Mouse (Mus musculus): ENCODE measurements at regions not wholly inside any gene's neighbourhood (a gene's known extent, or its start where the extent isn't known, plus 50 kb on each side); places are given as distances from the start of the nearest gene placed in this dataset.

GRCm38 (mm10) chr19:52878812-52879502 is 161.1 kb downstream of the Xpnpep1 start:
- no peaks in the 10 kb centered on the region for H3K9me3 ChIP-seq (ENCODE audit: control insufficient read depth, low read length)
- DNase-seq (no peak), ATAC-seq (ENCODE audit: low FRiP score, low TSS enrichment) (no peak)
- no peak overlapping the region for H3K4me3 ChIP-seq (replicated peaks; ENCODE audit: low read depth, low read length)
- H3K36me3 ChIP-seq (ENCODE audit: control insufficient read depth, insufficient read depth, low read length): no peaks in the 10 kb centered on the region
- no peaks in the 10 kb centered on the region for H3K4me1 ChIP-seq (ENCODE audit: control insufficient read depth, insufficient read depth, low read length)
- no peak overlapping the region for H3K4me2 ChIP-seq (ENCODE audit: low read length)
- WGBS: 90% methylated on average over 6 of the region's 6 CpGs
- H3K27me3 ChIP-seq (ENCODE audit: control insufficient read depth, insufficient read depth, low read length): no peaks in the 10 kb centered on the region
- no peak overlapping the region for H3K9ac ChIP-seq (replicated peaks; ENCODE audit: low read length)
- H3K27ac ChIP-seq (replicated peaks; ENCODE audit: low read depth, low read length): no peak overlapping the region

- no peak for DNase-seq
- ATAC-seq (ENCODE audit: low FRiP score, low TSS enrichment): no peak
- Histone ChIP-seq H3K36me3 (ENCODE audit: control insufficient read depth, insufficient read depth, low read length) (no peaks in the 10 kb centered on the region), H3K27me3 (ENCODE audit: control insufficient read depth, insufficient read depth, low read length) (no peaks in the 10 kb centered on the region), H3K4me3 (replicated peaks; ENCODE audit: low read depth, low read length) (no peak overlapping the region), H3K9ac (replicated peaks; ENCODE audit: low read length) (no peak overlapping the region), H3K4me2 (ENCODE audit: low read length) (no peak overlapping the region), H3K9me3 (ENCODE audit: control insufficient read depth, low read length) (no peaks in the 10 kb centered on the region), H3K4me1 (ENCODE audit: control insufficient read depth, insufficient read depth, low read length) (no peaks in the 10 kb centered on the region), H3K27ac (replicated peaks; ENCODE audit: low read depth, low read length) (no peak overlapping the region)
- 94% methylated on average over 1 of the region's 1 CpGs for WGBS
These were observed 173.4 kb downstream of the Xpnpep1 start for GRCm38 (mm10) chr19:52866635-52867034.

GRCm38 (mm10) chr19:52861576-52861975 is 178.4 kb downstream of the Xpnpep1 start:
- no peak overlapping the region for H3K4me2 ChIP-seq (ENCODE audit: low read length)
- WGBS: 64% methylated on average over 9 of the region's 9 CpGs
- H3K4me1 ChIP-seq (ENCODE audit: control insufficient read depth, insufficient read depth, low read length): no peaks in the 10 kb centered on the region
- no peaks in the 10 kb centered on the region for H3K36me3 ChIP-seq (ENCODE audit: control insufficient read depth, insufficient read depth, low read length)
- H3K9ac ChIP-seq (replicated peaks; ENCODE audit: low read length): no peak overlapping the region
- H3K4me3 ChIP-seq (replicated peaks; ENCODE audit: low read depth, low read length): no peak overlapping the region
- no peaks in the 10 kb centered on the region for H3K9me3 ChIP-seq (ENCODE audit: control insufficient read depth, low read length)
- DNase-seq (peak; percentile 13), ATAC-seq (ENCODE audit: low FRiP score, low TSS enrichment) (no peak)
- H3K27me3 ChIP-seq (ENCODE audit: control insufficient read depth, insufficient read depth, low read length): no peaks in the 10 kb centered on the region
- no peak overlapping the region for H3K27ac ChIP-seq (replicated peaks; ENCODE audit: low read depth, low read length)

GRCm38 (mm10) chr19:52854068-52854682 is 185.8 kb downstream of the Xpnpep1 start:
- Histone ChIP-seq H3K36me3 (ENCODE audit: control insufficient read depth, insufficient read depth, low read length) (no peaks in the 10 kb centered on the region), H3K9ac (replicated peaks; ENCODE audit: low read length) (no peak overlapping the region), H3K9me3 (ENCODE audit: control insufficient read depth, low read length) (no peaks in the 10 kb centered on the region), H3K4me3 (replicated peaks; ENCODE audit: low read depth, low read length) (no peak overlapping the region), H3K27me3 (ENCODE audit: control insufficient read depth, insufficient read depth, low read length) (no peaks in the 10 kb centered on the region), H3K4me1 (ENCODE audit: control insufficient read depth, insufficient read depth, low read length) (no peaks in the 10 kb centered on the region), H3K27ac (replicated peaks; ENCODE audit: low read depth, low read length) (no peak overlapping the region), H3K4me2 (ENCODE audit: low read length) (no peak overlapping the region)
- DNase-seq (peak; percentile 4), ATAC-seq (ENCODE audit: low FRiP score, low TSS enrichment) (no peak)
- 91% methylated on average over 7 of the region's 7 CpGs for WGBS

GRCm38 (mm10) chr19:52816202-52816601 is 223.8 kb downstream of the Xpnpep1 start:
- Histone ChIP-seq H3K4me1 (ENCODE audit: control insufficient read depth, insufficient read depth, low read length) (no peaks in the 10 kb centered on the region), H3K27ac (replicated peaks; ENCODE audit: low read depth, low read length) (no peak overlapping the region), H3K9ac (replicated peaks; ENCODE audit: low read length) (no peak overlapping the region), H3K36me3 (ENCODE audit: control insufficient read depth, insufficient read depth, low read length) (no peaks in the 10 kb centered on the region), H3K4me3 (replicated peaks; ENCODE audit: low read depth, low read length) (no peak overlapping the region), H3K9me3 (ENCODE audit: control insufficient read depth, low read length) (no peaks in the 10 kb centered on the region), H3K27me3 (ENCODE audit: control insufficient read depth, insufficient read depth, low read length) (no peaks in the 10 kb centered on the region), H3K4me2 (ENCODE audit: low read length) (no peak overlapping the region)
- 89% methylated on average over 7 of the region's 7 CpGs for WGBS
- no peak for DNase-seq
- ATAC-seq (ENCODE audit: low FRiP score, low TSS enrichment): no peak

GRCm38 (mm10) chr19:52812046-52812445 is 228.0 kb downstream of the Xpnpep1 start:
- H3K4me3 ChIP-seq (replicated peaks; ENCODE audit: low read depth, low read length): no peak overlapping the region
- no peaks in the 10 kb centered on the region for H3K9me3 ChIP-seq (ENCODE audit: control insufficient read depth, low read length)
- DNase-seq: no peak
- no peaks in the 10 kb centered on the region for H3K27me3 ChIP-seq (ENCODE audit: control insufficient read depth, insufficient read depth, low read length)
- no peaks in the 10 kb centered on the region for H3K4me1 ChIP-seq (ENCODE audit: control insufficient read depth, insufficient read depth, low read length)
- H3K27ac ChIP-seq (replicated peaks; ENCODE audit: low read depth, low read length): no peak overlapping the region
- H3K4me2 ChIP-seq (ENCODE audit: low read length): no peak overlapping the region
- 81% methylated on average over 6 of the region's 6 CpGs for WGBS
- H3K36me3 ChIP-seq (ENCODE audit: control insufficient read depth, insufficient read depth, low read length): no peaks in the 10 kb centered on the region
- no peak for ATAC-seq (ENCODE audit: low FRiP score, low TSS enrichment)
- H3K9ac ChIP-seq (replicated peaks; ENCODE audit: low read length): no peak overlapping the region

GRCm38 (mm10) chr19:52788802-52789201 is 251.2 kb downstream of the Xpnpep1 start:
- no peaks in the 10 kb centered on the region for H3K36me3 ChIP-seq (ENCODE audit: control insufficient read depth, insufficient read depth, low read length)
- H3K4me3 ChIP-seq (replicated peaks; ENCODE audit: low read depth, low read length): no peak overlapping the region
- H3K4me1 ChIP-seq (ENCODE audit: control insufficient read depth, insufficient read depth, low read length): no peaks in the 10 kb centered on the region
- ATAC-seq (ENCODE audit: low FRiP score, low TSS enrichment) (no peak), DNase-seq (no peak)
- no peak overlapping the region for H3K9ac ChIP-seq (replicated peaks; ENCODE audit: low read length)
- no peak overlapping the region for H3K4me2 ChIP-seq (ENCODE audit: low read length)
- 93% methylated on average over 3 of the region's 3 CpGs for WGBS
- H3K27me3 ChIP-seq (ENCODE audit: control insufficient read depth, insufficient read depth, low read length): no peaks in the 10 kb centered on the region
- H3K27ac ChIP-seq (replicated peaks; ENCODE audit: low read depth, low read length): no peak overlapping the region
- no peaks in the 10 kb centered on the region for H3K9me3 ChIP-seq (ENCODE audit: control insufficient read depth, low read length)

GRCm38 (mm10) chr19:52768761-52769388 is 271.1 kb downstream of the Xpnpep1 start:
- WGBS: 83% methylated on average over 4 of the region's 4 CpGs
- no peaks in the 10 kb centered on the region for H3K4me1 ChIP-seq (ENCODE audit: control insufficient read depth, insufficient read depth, low read length)
- ATAC-seq (ENCODE audit: low FRiP score, low TSS enrichment) (no peak), DNase-seq (no peak)
- no peak overlapping the region for H3K9ac ChIP-seq (replicated peaks; ENCODE audit: low read length)
- no peaks in the 10 kb centered on the region for H3K27me3 ChIP-seq (ENCODE audit: control insufficient read depth, insufficient read depth, low read length)
- no peak overlapping the region for H3K4me3 ChIP-seq (replicated peaks; ENCODE audit: low read depth, low read length)
- H3K4me2 ChIP-seq (ENCODE audit: low read length): no peak overlapping the region
- H3K27ac ChIP-seq (replicated peaks; ENCODE audit: low read depth, low read length): no peak overlapping the region
- H3K9me3 ChIP-seq (ENCODE audit: control insufficient read depth, low read length): peaks cover 5% of the 10 kb centered on the region; the same call in 1 of the 2 replicates
- no peaks in the 10 kb centered on the region for H3K36me3 ChIP-seq (ENCODE audit: control insufficient read depth, insufficient read depth, low read length)

GRCm38 (mm10) chr19:52768117-52768516 is 271.9 kb downstream of the Xpnpep1 start:
- H3K4me3 ChIP-seq (replicated peaks; ENCODE audit: low read depth, low read length): no peak overlapping the region

More at GRCm38 (mm10) chr19:52768117-52768516, 271.9 kb downstream of the Xpnpep1 start:
- H3K9me3 ChIP-seq (ENCODE audit: control insufficient read depth, low read length): peaks cover 5% of the 10 kb centered on the region; the same call in 1 of the 2 replicates
- H3K27ac ChIP-seq (replicated peaks; ENCODE audit: low read depth, low read length): no peak overlapping the region
- no peaks in the 10 kb centered on the region for H3K27me3 ChIP-seq (ENCODE audit: control insufficient read depth, insufficient read depth, low read length)
- no peak for ATAC-seq (ENCODE audit: low FRiP score, low TSS enrichment)
- no peak overlapping the region for H3K9ac ChIP-seq (replicated peaks; ENCODE audit: low read length)
- no peaks in the 10 kb centered on the region for H3K36me3 ChIP-seq (ENCODE audit: control insufficient read depth, insufficient read depth, low read length)
- H3K4me1 ChIP-seq (ENCODE audit: control insufficient read depth, insufficient read depth, low read length): no peaks in the 10 kb centered on the region
- no peak for DNase-seq
- 87% methylated on average over 5 of the region's 5 CpGs for WGBS
- H3K4me2 ChIP-seq (ENCODE audit: low read length): no peak overlapping the region

Measured in midbrain, embryonic 14.5 days (tissue).